ENCODE assay signal across 8 mouse cellular contexts in genomic region chr11:100395200-100395599, GRCm38 (mm10). TPM values are rescaled to one million over a fixed set of nuclear protein-coding genes. Genes with fewer than 3 reads are reported as not detected.
DNase-seq lines count a peak whose midpoint lies in the region; ATAC-seq and TF ChIP-seq lines count a peak whose summit lies in the region.

No protein-coding gene starts in this region.

- ATAC-seq in intestine, embryonic 15.5 days: peak; percentile 32
- no peak for ATAC-seq in liver, embryonic 16.5 days (ENCODE audit: low read depth)
- ATAC-seq in stomach, embryonic 15.5 days (ENCODE audit: insufficient read depth, low FRiP score, low read depth): no peak
- no peak for ATAC-seq in inflammation-experienced regulatory T-cells, adult 6 months

- H3K9ac ChIP-seq in ES-E14 (ENCODE audit: insufficient read depth, low read depth, low read length, poor library complexity, severe bottlenecking): no peak overlapping the region
- H3K9ac ChIP-seq in intestine, embryonic 15.5 days: peak overlapping the region; percentile 76; the same call in 1 of the 2 replicates
- H3K9ac ChIP-seq in liver, embryonic 16.5 days (ENCODE audit: low read depth, low read length): no peak overlapping the region
- no peak overlapping the region for H3K9ac ChIP-seq in stomach, embryonic 15.5 days

- peaks cover 13 to 42% of the 10 kb centered on the region in 2 experiments for H3K4me1 ChIP-seq in ES-E14 (ENCODE audit: control insufficient read depth in 2 of 2, insufficient read depth in 2 of 2, low read length in 2 of 2, poor library complexity in 1 of 2)
- peaks cover 72% of the 10 kb centered on the region for H3K4me1 ChIP-seq in intestine, embryonic 15.5 days (replicated peaks)
- H3K4me1 ChIP-seq in liver, embryonic 16.5 days (ENCODE audit: control insufficient read depth, low read depth, low read length): peaks cover 34% of the 10 kb centered on the region
- peaks cover 80% of the 10 kb centered on the region for H3K4me1 ChIP-seq in stomach, embryonic 15.5 days

- 20% methylated on average over 11 of the region's 11 CpGs for WGBS in intestine, embryonic 15.5 days
- WGBS in liver, embryonic 16.5 days (ENCODE audit: insufficient replicate concordance): 11% methylated on average over 11 of the region's 11 CpGs
- 23% methylated on average over 11 of the region's 11 CpGs for WGBS in stomach, embryonic 15.5 days

- H3K4me3 ChIP-seq in ES-E14 (ENCODE audit: insufficient read depth in 1 of 2, low read depth in 1 of 2, low read length in 2 of 2, poor library complexity in 1 of 2, severe bottlenecking in 1 of 2): peak overlapping the region; percentile 89 to 94; a peak in 3 of 4 replicates
- peak overlapping the region; percentile 78 for H3K4me3 ChIP-seq in intestine, embryonic 15.5 days (replicated peaks)
- H3K4me3 ChIP-seq in liver, embryonic 16.5 days (ENCODE audit: low read depth, low read length): no peak overlapping the region; the same call in 1 of the 2 replicates
- peak overlapping the region; percentile 89 for H3K4me3 ChIP-seq in stomach, embryonic 15.5 days (replicated peaks)

- in situ Hi-C loops in ES-E14 (cut with MboI; ENCODE audit: low sequenced_read_pairs in 2 of 2, unreplicated experiment in 2 of 2): no loop called here

- H3K4me2 ChIP-seq in intestine, embryonic 15.5 days (replicated peaks): peak overlapping the region; percentile 80
- peak overlapping the region; percentile 57; the same call in 1 of the 2 replicates for H3K4me2 ChIP-seq in liver, embryonic 16.5 days (ENCODE audit: low read depth, low read length)
- peak overlapping the region; percentile 77 for H3K4me2 ChIP-seq in stomach, embryonic 15.5 days

- H3K36me3 ChIP-seq in ES-E14 (ENCODE audit: control insufficient read depth, insufficient read depth, low read length, poor library complexity, severe bottlenecking): no peaks in the 10 kb centered on the region
- H3K36me3 ChIP-seq in intestine, embryonic 15.5 days: no peaks in the 10 kb centered on the region
- no peaks in the 10 kb centered on the region for H3K36me3 ChIP-seq in liver, embryonic 16.5 days (ENCODE audit: control insufficient read depth, insufficient read depth)
- H3K36me3 ChIP-seq in stomach, embryonic 15.5 days: no peaks in the 10 kb centered on the region

- no peaks in the 10 kb centered on the region for H3K27me3 ChIP-seq in intestine, embryonic 15.5 days (replicated peaks)
- H3K27me3 ChIP-seq in liver, embryonic 16.5 days (ENCODE audit: control insufficient read depth, insufficient read depth, low read depth, low read length): peaks cover 11% of the 10 kb centered on the region
- no peaks in the 10 kb centered on the region for H3K27me3 ChIP-seq in stomach, embryonic 15.5 days (replicated peaks)

- DNase-seq in ES-E14 (ENCODE audit: low read depth, low spot score): no peak
- DNase-seq in cerebellum, adult 11 months: peak; percentile 79
- DNase-seq in gastrocnemius, postnatal 25 days: peak; percentile 86
- no peak for DNase-seq in layer of hippocampus, adult 8-10 months (ENCODE audit: low spot score in 2 of 2)

- no peaks in the 10 kb centered on the region for H3K9me3 ChIP-seq in ES-E14 (ENCODE audit: control insufficient read depth, insufficient read depth, low read depth, low read length)
- no peaks in the 10 kb centered on the region for H3K9me3 ChIP-seq in intestine, embryonic 15.5 days
- no peaks in the 10 kb centered on the region for H3K9me3 ChIP-seq in liver, embryonic 16.5 days (replicated peaks; ENCODE audit: control insufficient read depth, low read length)
- H3K9me3 ChIP-seq in stomach, embryonic 15.5 days: no peaks in the 10 kb centered on the region

- H3K27ac ChIP-seq in ES-E14 (ENCODE audit: insufficient read depth, low read depth, low read length, poor library complexity, severe bottlenecking): 0 out of 2 replicates have a peak overlapping the region, but pooled peaks have one; percentile 82
- H3K27ac ChIP-seq in intestine, embryonic 15.5 days: peak overlapping the region; percentile 97
- H3K27ac ChIP-seq in liver, embryonic 16.5 days (ENCODE audit: low read length): no peak overlapping the region
- peak overlapping the region; percentile 97 for H3K27ac ChIP-seq in stomach, embryonic 15.5 days

TF ChIP-seq in ES-E14, 5 proteins besides CTCF, POLR2A, EP300 and RAD21:
- no peak for TF ChIP-seq HCFC1 (IDR thresholded peaks at IDR 0.05; ENCODE audit: borderline replicate concordance, insufficient read depth, low read length)
- TF ChIP-seq MAFK (IDR thresholded peaks at IDR 0.05; ENCODE audit: insufficient read depth, low read depth, low read length): no peak
- TF ChIP-seq ZNF384 (IDR thresholded peaks at IDR 0.05; ENCODE audit: low read depth, low read length): no peak
- TF ChIP-seq ZC3H11A (IDR thresholded peaks at IDR 0.05; ENCODE audit: borderline replicate concordance, low read depth, low read length): no peak
- TF ChIP-seq CHD2 (IDR thresholded peaks at IDR 0.05; ENCODE audit: low read depth, low read length): no peak

RNA-seq across cellular contexts. Expression of gene Jup, which starts 2.4 kb away (rescaled TPM):
- 97.6 and 101 TPM in 2 replicates for total RNA-seq in ES-E14 (2012; rRNA removed)
- 10 to 100 TPM; 72.0 to 79.8 TPM for total RNA-seq in gastrocnemius, postnatal 25 days (2021)
- polyA plus RNA-seq in intestine, embryonic 15.5 days (2015; fragmentation: Nextera tagmentation; extraction: Ambion mirVana): 133 and 139 TPM in 2 replicates
- 15.5 and 17.7 TPM in 2 replicates for polyA plus RNA-seq in liver, embryonic 16.5 days (2015; fragmentation: Nextera tagmentation; extraction: Ambion mirVana)
- polyA plus RNA-seq in stomach, embryonic 15.5 days (2015; fragmentation: Nextera tagmentation; extraction: Ambion mirVana): 163 and 173 TPM in 2 replicates
- 10 to 100 TPM; 37.5 to 40.7 (median 39.8) TPM for total RNA-seq in layer of hippocampus, adult 8-10 months (2022)
- 1 to 10 TPM in 1 of 3 experiments, under 1 TPM in 1, not detected in 1; 0.36 to 1.4 TPM for polyA plus RNA-seq in inflammation-experienced regulatory T-cells, adult 6 months (2017; shearing (Covaris generic))

RNA-seq across cellular contexts. Expression of gene P3h4, which starts 19.4 kb away (rescaled TPM):
- 39.0 and 44.3 TPM in 2 replicates for total RNA-seq in ES-E14 (2012; rRNA removed)
- total RNA-seq in gastrocnemius, postnatal 25 days (2021): 1 to 10 TPM; 4.3 to 5.1 TPM
- polyA plus RNA-seq in intestine, embryonic 15.5 days (2015; fragmentation: Nextera tagmentation; extraction: Ambion mirVana): 44.1 and 45.4 TPM in 2 replicates
- 3.1 and 4.0 TPM in 2 replicates for polyA plus RNA-seq in liver, embryonic 16.5 days (2015; fragmentation: Nextera tagmentation; extraction: Ambion mirVana)
- polyA plus RNA-seq in stomach, embryonic 15.5 days (2015; fragmentation: Nextera tagmentation; extraction: Ambion mirVana): 57.6 and 61.7 TPM in 2 replicates
- 10 to 100 TPM in 2 of 4 experiments, 1 to 10 TPM in 2; 9.3 to 12.4 (median 10.6) TPM for total RNA-seq in layer of hippocampus, adult 8-10 months (2022)
- under 1 TPM in 1 of 3 experiments, not detected in 2; 0.92 TPM for polyA plus RNA-seq in inflammation-experienced regulatory T-cells, adult 6 months (2017; shearing (Covaris generic))

RNA-seq across cellular contexts. Expression of gene Fkbp10, which starts 20.3 kb away (rescaled TPM):
- total RNA-seq in ES-E14 (2012; rRNA removed): 73.3 and 102 TPM in 2 replicates
- total RNA-seq in gastrocnemius, postnatal 25 days (2021): 1 to 10 TPM; 7.5 to 10.0 TPM
- 84.2 and 86.6 TPM in 2 replicates for polyA plus RNA-seq in intestine, embryonic 15.5 days (2015; fragmentation: Nextera tagmentation; extraction: Ambion mirVana)
- polyA plus RNA-seq in liver, embryonic 16.5 days (2015; fragmentation: Nextera tagmentation; extraction: Ambion mirVana): 7.9 and 8.4 TPM in 2 replicates
- 89.1 and 100 TPM in 2 replicates for polyA plus RNA-seq in stomach, embryonic 15.5 days (2015; fragmentation: Nextera tagmentation; extraction: Ambion mirVana)
- 1 to 10 TPM; 5.3 to 9.2 (median 7.1) TPM for total RNA-seq in layer of hippocampus, adult 8-10 months (2022)
- 1 to 10 TPM in 1 of 3 experiments, not detected in 2; 2.9 TPM for polyA plus RNA-seq in inflammation-experienced regulatory T-cells, adult 6 months (2017; shearing (Covaris generic))

RNA-seq across cellular contexts. Expression of gene Hap1, which starts 39.3 kb away (rescaled TPM):
- 21.4 and 34.2 TPM in 2 replicates for total RNA-seq in ES-E14 (2012; rRNA removed)
- under 1 TPM; 0.27 to 0.28 TPM for total RNA-seq in gastrocnemius, postnatal 25 days (2021)
- 13.9 and 15.5 TPM in 2 replicates for polyA plus RNA-seq in intestine, embryonic 15.5 days (2015; fragmentation: Nextera tagmentation; extraction: Ambion mirVana)
- 0.27 and 0.42 TPM in 2 replicates for polyA plus RNA-seq in liver, embryonic 16.5 days (2015; fragmentation: Nextera tagmentation; extraction: Ambion mirVana)
- 15.5 and 16.7 TPM in 2 replicates for polyA plus RNA-seq in stomach, embryonic 15.5 days (2015; fragmentation: Nextera tagmentation; extraction: Ambion mirVana)
- total RNA-seq in layer of hippocampus, adult 8-10 months (2022): 100 to 1,000 TPM; 164 to 201 (median 183) TPM
- polyA plus RNA-seq in inflammation-experienced regulatory T-cells, adult 6 months (2017; shearing (Covaris generic)): 1 to 10 TPM in 1 of 3 experiments, under 1 TPM in 2; 0.55 to 1.1 (median 0.70) TPM

RNA-seq across cellular contexts. Expression of gene Nt5c3b, which starts 46.4 kb away (rescaled TPM):
- total RNA-seq in ES-E14 (2012; rRNA removed): 27.1 and 27.4 TPM in 2 replicates
- 1 to 10 TPM; 8.2 to 8.5 TPM for total RNA-seq in gastrocnemius, postnatal 25 days (2021)
- 94.2 and 100 TPM in 2 replicates for polyA plus RNA-seq in intestine, embryonic 15.5 days (2015; fragmentation: Nextera tagmentation; extraction: Ambion mirVana)
- 14.9 and 16.0 TPM in 2 replicates for polyA plus RNA-seq in liver, embryonic 16.5 days (2015; fragmentation: Nextera tagmentation; extraction: Ambion mirVana)
- 108 TPM in 2 replicates for polyA plus RNA-seq in stomach, embryonic 15.5 days (2015; fragmentation: Nextera tagmentation; extraction: Ambion mirVana)
- 10 to 100 TPM; 46.8 to 59.5 (median 50.4) TPM for total RNA-seq in layer of hippocampus, adult 8-10 months (2022)
- polyA plus RNA-seq in inflammation-experienced regulatory T-cells, adult 6 months (2017; shearing (Covaris generic)): 100 to 1,000 TPM; 124 to 134 (median 127) TPM

Comparison
In these comparisons a context has a peak if more than half of its experiments do, and no peak if none do; other contexts are left out.
1. DNase-seq: peak in cerebellum, adult 11 months (single experiment) and gastrocnemius, postnatal 25 days (single experiment); none in ES-E14 (single experiment) and layer of hippocampus, adult 8-10 months (0 of 2).
2. Peak in every context shown above with its lines, with median percentiles within 50 percentile points of each other: H3K4me2 ChIP-seq.